Comparison of ENCODE assay signal across 35 mouse cellular contexts in genomic region chr6:8333380-8333779, GRCm38 (mm10).
"Had no signal": no experiment of that assay in that cellular context is flagged by ENCODE, and none has a peak within 500 bp of the region (broad histone marks: within the 10 kb centered on the region; RNA-seq: fewer than 3 reads in every experiment).

No protein-coding gene starts in this region.

- H3K4me3 ChIP-seq: heart, embryonic 10.5 days; heart, embryonic 12.5 days; heart, embryonic 13.5 days; heart, embryonic 15.5 days; hindbrain, embryonic 10.5 days; hindbrain, embryonic 12.5 days; hindbrain, embryonic 13.5 days; hindbrain, embryonic 15.5 days; intestine, embryonic 15.5 days; kidney, embryonic 15.5 days; layer of hippocampus, adult 2 months had no signal

- H3K9me3 ChIP-seq: heart, embryonic 10.5 days; heart, embryonic 12.5 days; heart, embryonic 15.5 days; hindbrain, embryonic 12.5 days; hindbrain, embryonic 13.5 days; hindbrain, embryonic 15.5 days; intestine, embryonic 15.5 days; kidney, embryonic 15.5 days had no signal

- ATAC-seq: hindbrain, embryonic 16.5 days; hindbrain, postnatal 0 days; inflammation-experienced regulatory T-cells, adult 6 months; intestine, embryonic 15.5 days; intestine, embryonic 16.5 days; intestine, postnatal 0 days had no signal

- H3K27ac ChIP-seq: heart, embryonic 10.5 days; heart, embryonic 13.5 days; heart, embryonic 15.5 days; hindbrain, embryonic 10.5 days; hindbrain, embryonic 12.5 days; hindbrain, embryonic 13.5 days; hindbrain, embryonic 14.5 days; hindbrain, embryonic 15.5 days; hindbrain, postnatal 0 days; intestine, embryonic 15.5 days; kidney, embryonic 15.5 days; kidney, postnatal 0 days; layer of hippocampus, adult 2 months had no signal

- H3K27me3 ChIP-seq: heart, embryonic 12.5 days; heart, embryonic 13.5 days; heart, embryonic 15.5 days; hindbrain, embryonic 12.5 days; hindbrain, embryonic 13.5 days; hindbrain, embryonic 15.5 days; intestine, embryonic 15.5 days; kidney, embryonic 15.5 days had no signal

- H3K9ac ChIP-seq: heart, embryonic 12.5 days; heart, embryonic 13.5 days; heart, embryonic 15.5 days; hindbrain, embryonic 12.5 days; hindbrain, embryonic 13.5 days; hindbrain, embryonic 14.5 days; hindbrain, embryonic 15.5 days; intestine, embryonic 15.5 days; kidney, embryonic 15.5 days had no signal

- H3K4me2 ChIP-seq: heart, embryonic 11.5 days; heart, embryonic 12.5 days; heart, embryonic 13.5 days; heart, embryonic 15.5 days; hindbrain, embryonic 12.5 days; hindbrain, embryonic 13.5 days; hindbrain, embryonic 14.5 days; hindbrain, embryonic 15.5 days; intestine, embryonic 15.5 days; kidney, embryonic 15.5 days had no signal

- H3K36me3 ChIP-seq: heart, embryonic 10.5 days; heart, embryonic 12.5 days; heart, embryonic 13.5 days; heart, embryonic 15.5 days; hindbrain, embryonic 10.5 days; hindbrain, embryonic 12.5 days; hindbrain, embryonic 13.5 days; hindbrain, embryonic 15.5 days; intestine, embryonic 15.5 days; kidney, embryonic 15.5 days had no signal

- H3K4me1 ChIP-seq: heart, embryonic 10.5 days; heart, embryonic 15.5 days; hindbrain, embryonic 10.5 days; hindbrain, embryonic 12.5 days; hindbrain, embryonic 13.5 days; hindbrain, embryonic 15.5 days; intestine, embryonic 15.5 days; kidney, embryonic 15.5 days had no signal

- DNase-seq: heart, postnatal 10 days; heart, postnatal 14 days; heart, postnatal 36 days; heart, postnatal 4 days; kidney, adult 11 months; kidney, adult 18-20 months; kidney, adult 2 months; kidney, adult 8-10 months; kidney, adult 9 months; kidney, postnatal 10 days; kidney, postnatal 14 days; kidney, postnatal 25 days; kidney, postnatal 36 days; kidney, postnatal 4 days; layer of hippocampus, adult 9-11 months; layer of hippocampus, postnatal 36 days had no signal
